Mouse (Mus musculus) limb, embryonic 10.5 days (tissue): ENCODE measurements around the gene Agtrap. TPM values are rescaled to one million over a fixed set of nuclear protein-coding genes. Genes with fewer than 3 reads are reported as not detected.
A peak's percentile ranks its signal among the peaks of the same experiment; 100 is the strongest.

ENCODE experiments used
- DNase-seq: peaks from one replicate; pipeline ENCODE4 v3.0.0-alpha.2; 2017; ENCODE audit warnings: low spot score
- H3K27ac ChIP-seq: fragments of 300-500 bp; sonication (generic); 2 replicates; pipeline ENCODE4 v1.5.1; 2016; ENCODE audit warnings: mild to moderate bottlenecking
- H3K27me3 ChIP-seq: fragments of 300-500 bp; sonication (generic); 2 replicates; pipeline ENCODE4 v1.6.1; 2016; ENCODE audit warnings: low read depth, mild to moderate bottlenecking; ENCODE audit not compliant: poor library complexity, severe bottlenecking
- H3K36me3 ChIP-seq: fragments of 300-500 bp; sonication (generic); 2 replicates; pipeline ENCODE4 v1.6.1; 2016; ENCODE audit warnings: mild to moderate bottlenecking, moderate library complexity
- H3K4me1 ChIP-seq: fragments of 300-500 bp; sonication (generic); 2 replicates; pipeline ENCODE4 v1.6.1; 2016
- H3K4me3 ChIP-seq: fragments of 300-500 bp; sonication (generic); 2 replicates; pipeline ENCODE4 v1.5.1; 2016; ENCODE audit warnings: mild to moderate bottlenecking, moderate library complexity
- H3K9me3 ChIP-seq: fragments of 300-500 bp; sonication (generic); replicated peaks from 2 replicates; pipeline ENCODE4 v1.6.1; 2016; ENCODE audit warnings: mild to moderate bottlenecking
- WGBS: fragments of 180-500 bp; shearing (Covaris S2); methylation state at CpG from one replicate; pipeline ENCODE4 v1.1.7; 2016; 5-methylcytosine and 5-hydroxymethylcytosine counted together
- polyA plus RNA-seq: library from polyadenylated mRNA; unstranded; fragments of >200 nt; fragmentation: Nextera tagmentation; extraction: Ambion mirVana; gene quantifications from 2 replicates; pipeline ENCODE4 v1.2.1, GENCODE M21; 2016

The Agtrap gene
- polyA plus RNA-seq, 1 experiment from 2014 or later = 13.1 TPM

DNA sequence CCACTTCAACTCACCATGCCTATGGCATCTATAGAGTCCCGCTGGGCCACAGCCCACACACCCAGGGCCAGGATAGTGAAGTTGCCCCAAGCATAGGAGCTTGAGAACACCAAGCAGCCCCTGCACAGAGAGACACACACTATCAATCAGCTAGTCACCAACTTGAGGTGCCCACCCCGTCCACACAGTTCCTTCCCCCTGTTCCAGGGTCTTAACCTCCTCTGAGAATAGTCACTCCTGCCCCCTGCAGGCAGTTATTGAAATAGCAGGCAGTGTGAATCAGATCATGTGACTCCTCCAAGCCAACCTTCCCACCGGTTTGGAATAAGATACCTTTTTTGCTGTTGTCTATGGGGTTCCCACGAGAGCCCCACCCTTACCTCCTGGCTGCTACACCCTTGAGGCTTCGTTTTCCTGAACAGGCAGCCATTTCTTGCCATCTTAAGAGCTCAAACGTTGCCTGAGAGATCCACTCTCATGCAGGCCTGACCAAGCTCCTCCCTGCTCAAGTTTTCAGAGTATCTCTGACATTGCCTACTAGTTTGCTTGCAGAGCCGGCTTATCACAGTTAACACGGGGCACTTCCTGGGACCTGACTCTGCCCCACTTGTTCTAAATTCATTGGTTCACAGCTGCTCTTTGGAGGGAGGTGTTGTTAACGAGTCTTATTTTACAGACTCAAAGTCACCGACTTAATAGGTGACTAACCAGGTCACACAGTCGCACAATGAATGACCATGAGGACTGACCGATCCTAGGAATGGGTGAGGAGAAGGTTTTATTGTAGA lies 5.4 kb downstream of the Agtrap start:
- Histone ChIP-seq H3K9me3 (no peaks in the 10 kb centered on the region), H3K4me1 (peaks cover 48% of the 10 kb centered on the region), H3K36me3 (peaks cover 28% of the 10 kb centered on the region), H3K27ac (no peak overlapping the region), H3K4me3 (no peak overlapping the region), H3K27me3 (no peaks in the 10 kb centered on the region)
- peak; percentile 78 for DNase-seq
- 48% methylated on average over 12 of the region's 12 CpGs for WGBS

DNA sequence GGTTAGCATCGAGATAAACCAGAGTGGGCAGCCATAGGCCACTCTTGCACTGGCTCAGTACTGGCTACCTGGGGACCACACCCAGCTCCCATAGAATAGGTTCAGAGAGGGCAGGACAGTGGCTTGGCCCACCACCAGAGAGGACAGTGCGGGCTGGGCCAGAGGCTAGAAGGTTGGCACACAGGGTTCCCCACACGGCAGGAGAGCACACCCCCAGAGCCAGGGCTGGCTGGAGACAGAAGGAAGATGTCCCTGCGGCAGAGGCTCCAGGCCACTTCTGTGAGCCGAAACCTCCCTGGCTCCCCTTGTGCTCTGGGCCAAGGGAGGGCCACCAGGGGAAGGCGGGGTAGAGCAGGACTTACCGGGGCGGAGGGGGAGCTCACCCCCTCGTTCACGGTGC lies 6.6 kb downstream of the Agtrap start:
- 94% methylated on average over 10 of the region's 10 CpGs for WGBS
- Histone ChIP-seq H3K36me3 (peaks cover 28% of the 10 kb centered on the region), H3K27me3 (no peaks in the 10 kb centered on the region)

DNA sequence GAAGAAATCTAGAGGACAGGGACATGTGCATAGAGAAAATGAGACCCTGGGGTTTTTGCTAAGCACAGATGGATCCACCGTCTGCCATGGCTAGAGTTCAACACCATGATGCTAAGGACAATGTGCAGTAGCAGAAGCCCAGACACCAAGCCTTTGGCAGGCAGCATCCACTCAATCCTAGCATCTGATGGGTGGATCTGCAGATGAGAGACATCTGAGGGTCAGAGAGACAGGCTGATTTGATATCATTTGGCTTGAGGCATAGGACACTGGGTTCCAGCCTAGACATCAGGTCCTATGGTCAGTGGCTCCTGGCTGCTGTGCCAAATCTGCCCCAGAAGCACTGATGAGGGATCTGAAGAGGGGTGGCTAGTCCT lies 7.2 kb downstream of the Agtrap start:
- Histone ChIP-seq H3K27me3 (no peaks in the 10 kb centered on the region), H3K4me3 (no peak overlapping the region), H3K36me3 (peaks cover 28% of the 10 kb centered on the region), H3K9me3 (no peaks in the 10 kb centered on the region), H3K4me1 (peaks cover 30% of the 10 kb centered on the region), H3K27ac (no peak overlapping the region)
- 94% methylated on average over 1 of the region's 1 CpGs for WGBS
- DNase-seq = no peak

More for the DNA sequence above, 6.6 kb downstream of the Agtrap start:
- Histone ChIP-seq H3K4me1 (peaks cover 35% of the 10 kb centered on the region), H3K27ac (no peak overlapping the region), H3K9me3 (no peaks in the 10 kb centered on the region), H3K4me3 (no peak overlapping the region)
- no peak for DNase-seq

DNA sequence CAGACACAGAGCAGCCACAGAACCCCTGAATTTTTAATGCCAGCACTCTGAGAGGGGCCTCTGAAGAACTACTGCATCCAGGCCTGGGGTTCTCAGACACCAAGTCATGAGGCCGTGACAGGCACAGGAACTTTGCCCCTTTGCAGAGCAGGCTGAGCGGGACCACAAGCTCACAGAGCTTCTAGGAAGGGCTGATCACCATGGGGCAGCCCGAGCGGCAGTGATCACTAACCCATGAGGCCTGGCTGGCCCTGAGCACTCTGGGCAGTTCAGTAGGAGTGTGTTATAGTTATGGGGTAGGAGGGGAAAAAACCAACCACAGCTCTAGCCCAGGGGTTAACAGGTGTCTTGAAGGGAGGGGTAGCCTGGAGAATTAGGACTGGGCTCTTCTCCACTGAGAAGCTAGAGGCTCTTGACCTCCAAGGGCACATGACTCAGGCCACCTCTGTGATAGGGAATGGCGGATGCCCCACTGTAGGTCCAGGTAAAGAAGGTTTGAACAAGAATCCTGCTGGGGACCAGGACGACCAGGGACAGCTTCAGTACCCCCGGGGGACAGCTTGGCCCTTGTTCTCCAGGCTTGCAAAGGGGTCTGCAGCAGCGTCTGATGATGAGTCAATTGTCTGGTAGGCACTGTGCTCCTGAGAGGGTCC lies 7.8 kb downstream of the Agtrap start:
- H3K4me1 ChIP-seq = peaks cover 29% of the 10 kb centered on the region

DNA sequence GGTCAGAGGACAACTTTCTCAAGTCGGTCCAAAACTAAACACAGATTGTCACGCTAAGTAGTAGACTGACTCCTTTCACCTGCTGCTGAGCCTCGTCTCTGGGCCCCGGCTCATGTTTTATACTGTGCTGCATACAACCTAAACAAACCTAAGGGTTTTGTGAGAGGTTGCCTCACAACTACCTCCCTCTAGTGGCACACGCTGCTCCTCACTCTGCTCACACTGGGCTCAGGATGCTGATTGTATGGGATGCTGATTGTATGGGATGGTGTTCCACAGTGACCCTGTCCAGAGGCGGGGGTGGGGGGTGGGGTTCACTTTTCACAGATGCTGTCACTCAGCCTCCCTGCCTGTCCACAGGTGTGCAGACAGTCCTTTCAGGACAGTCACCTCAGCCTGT lies 8.6 kb downstream of the Agtrap start:
- no peak overlapping the region for H3K27ac ChIP-seq
- no peak for DNase-seq
- peaks cover 28% of the 10 kb centered on the region for H3K4me1 ChIP-seq
- no peak overlapping the region for H3K4me3 ChIP-seq
- no peaks in the 10 kb centered on the region for H3K9me3 ChIP-seq
- H3K27me3 ChIP-seq = no peaks in the 10 kb centered on the region
- peaks cover 28% of the 10 kb centered on the region for H3K36me3 ChIP-seq
- WGBS = 72% methylated on average over 6 of the region's 6 CpGs

More for the DNA sequence above, 7.8 kb downstream of the Agtrap start:
- H3K4me3 ChIP-seq = no peak overlapping the region
- H3K36me3 ChIP-seq = peaks cover 28% of the 10 kb centered on the region
- no peaks in the 10 kb centered on the region for H3K9me3 ChIP-seq
- no peak for DNase-seq
- 90% methylated on average over 8 of the region's 8 CpGs for WGBS
- H3K27me3 ChIP-seq = no peaks in the 10 kb centered on the region
- H3K27ac ChIP-seq = no peak overlapping the region

DNA sequence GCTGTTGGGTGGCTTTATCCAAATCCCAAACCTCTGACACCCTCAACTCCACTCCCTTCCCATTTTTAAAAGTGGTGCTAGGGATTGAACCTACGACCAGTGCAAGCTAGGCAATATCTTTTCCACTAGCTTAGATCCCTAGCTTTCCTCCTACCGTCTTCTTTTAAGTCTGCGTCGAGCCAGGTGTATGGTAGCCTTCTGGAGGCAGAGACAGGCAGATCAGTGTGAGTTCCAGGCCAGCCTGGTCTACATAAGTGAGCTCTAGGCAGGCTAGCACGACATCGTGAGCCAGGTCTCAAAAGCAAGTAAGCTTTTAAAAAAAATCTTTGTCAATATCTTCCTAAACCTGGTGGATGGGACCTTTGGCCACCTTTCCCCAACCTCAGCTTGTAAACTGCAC lies 11.9 kb downstream of the Agtrap start:
- H3K4me3 ChIP-seq = no peak overlapping the region
- H3K27ac ChIP-seq = 0 out of 2 replicates have a peak overlapping the region, but pooled peaks have one; percentile 61
- peaks cover 18% of the 10 kb centered on the region for H3K4me1 ChIP-seq
- H3K9me3 ChIP-seq = no peaks in the 10 kb centered on the region
- DNase-seq = no peak
- 92% methylated on average over 6 of the region's 6 CpGs for WGBS
- H3K27me3 ChIP-seq = no peaks in the 10 kb centered on the region
- peaks cover 14% of the 10 kb centered on the region for H3K36me3 ChIP-seq

DNA sequence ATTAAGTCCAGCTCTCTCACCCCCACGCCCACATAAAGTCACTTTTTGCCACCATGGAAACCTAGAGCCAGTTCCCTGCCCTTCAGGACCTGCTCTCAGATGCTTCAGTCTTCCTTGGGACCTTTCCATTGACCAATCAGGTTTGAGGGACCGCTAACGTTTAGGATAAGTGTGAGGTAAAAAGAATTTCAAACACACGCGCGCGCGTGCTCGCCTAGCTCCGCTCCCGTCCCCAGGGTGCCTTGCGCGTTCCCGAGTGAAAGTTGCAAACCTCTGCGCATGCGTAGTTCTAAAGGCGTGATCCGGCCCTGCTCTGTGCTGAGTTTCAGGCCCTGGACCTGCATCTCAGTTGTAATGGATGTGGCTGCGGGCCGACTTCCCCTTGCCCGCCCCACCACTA lies 12.6 kb downstream of the Agtrap start:
- 39% methylated on average over 21 of the region's 21 CpGs for WGBS
- H3K9me3 ChIP-seq = no peaks in the 10 kb centered on the region
- peaks cover 18% of the 10 kb centered on the region for H3K4me1 ChIP-seq
- peak overlapping the region; percentile 43 for H3K4me3 ChIP-seq
- H3K27me3 ChIP-seq = no peaks in the 10 kb centered on the region
- peaks cover 8% of the 10 kb centered on the region for H3K36me3 ChIP-seq
- peak; percentile 72 for DNase-seq
- peak overlapping the region; percentile 61 for H3K27ac ChIP-seq

DNA sequence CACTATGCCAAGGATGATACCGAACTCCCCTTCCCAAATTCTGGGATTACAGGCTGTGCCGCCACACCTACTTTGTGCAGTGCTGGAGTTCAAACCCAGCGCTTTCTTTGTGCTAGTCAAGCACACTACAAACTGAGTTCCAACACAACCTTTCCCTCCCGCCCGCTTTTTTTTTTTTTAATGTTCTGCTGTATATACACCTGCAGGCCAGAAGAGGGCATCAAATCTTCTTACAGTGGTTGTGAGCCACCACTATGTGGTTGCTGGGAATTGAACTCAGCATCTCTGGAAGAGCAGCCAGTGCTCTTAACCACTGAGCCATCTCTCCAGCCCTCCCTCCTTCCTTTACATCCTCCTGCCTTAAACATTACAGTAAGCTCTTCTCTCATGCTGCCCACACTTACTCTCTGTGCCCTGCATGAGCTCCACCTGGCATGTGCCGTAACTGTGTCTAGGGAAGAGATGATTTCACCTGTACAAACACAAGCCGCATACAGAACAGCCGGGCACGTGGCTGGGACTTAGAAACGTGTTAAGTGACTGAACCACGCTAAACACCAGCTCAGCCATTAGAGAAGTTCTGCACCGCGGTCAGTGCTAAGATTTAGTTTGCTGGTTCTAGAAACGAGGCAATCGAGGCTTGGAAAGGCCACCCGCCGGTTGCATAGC lies 13.2 kb downstream of the Agtrap start:
- peak overlapping the region; percentile 43 for H3K4me3 ChIP-seq

DNA sequence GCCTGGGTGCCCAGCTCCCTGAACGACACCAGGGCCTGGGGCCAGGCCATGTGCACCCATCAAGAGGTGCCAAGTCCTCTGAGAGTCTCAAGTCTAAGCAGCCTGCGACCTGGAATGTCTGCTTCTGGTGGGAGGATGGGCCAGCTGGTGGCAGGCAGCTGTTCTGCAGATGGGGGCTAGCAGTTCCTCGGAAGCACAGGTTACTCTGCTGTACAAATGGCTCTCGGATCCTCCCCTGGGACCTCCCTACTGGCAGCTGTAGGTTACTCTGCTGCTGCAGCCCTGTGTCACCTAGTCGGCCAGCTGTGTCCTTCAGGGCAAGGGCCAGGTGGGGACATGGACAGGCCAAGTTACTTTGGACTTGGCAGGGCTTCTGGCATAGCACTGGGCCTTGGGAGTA lies 16.3 kb downstream of the Agtrap start:
- no peak for DNase-seq

More for the DNA sequence above, 13.2 kb downstream of the Agtrap start:
- peaks cover 18% of the 10 kb centered on the region for H3K4me1 ChIP-seq
- H3K9me3 ChIP-seq = no peaks in the 10 kb centered on the region
- 61% methylated on average over 17 of the region's 17 CpGs for WGBS
- peak overlapping the region; percentile 61 for H3K27ac ChIP-seq
- no peak for DNase-seq
- peaks cover 2% of the 10 kb centered on the region for H3K36me3 ChIP-seq
- H3K27me3 ChIP-seq = no peaks in the 10 kb centered on the region

DNA sequence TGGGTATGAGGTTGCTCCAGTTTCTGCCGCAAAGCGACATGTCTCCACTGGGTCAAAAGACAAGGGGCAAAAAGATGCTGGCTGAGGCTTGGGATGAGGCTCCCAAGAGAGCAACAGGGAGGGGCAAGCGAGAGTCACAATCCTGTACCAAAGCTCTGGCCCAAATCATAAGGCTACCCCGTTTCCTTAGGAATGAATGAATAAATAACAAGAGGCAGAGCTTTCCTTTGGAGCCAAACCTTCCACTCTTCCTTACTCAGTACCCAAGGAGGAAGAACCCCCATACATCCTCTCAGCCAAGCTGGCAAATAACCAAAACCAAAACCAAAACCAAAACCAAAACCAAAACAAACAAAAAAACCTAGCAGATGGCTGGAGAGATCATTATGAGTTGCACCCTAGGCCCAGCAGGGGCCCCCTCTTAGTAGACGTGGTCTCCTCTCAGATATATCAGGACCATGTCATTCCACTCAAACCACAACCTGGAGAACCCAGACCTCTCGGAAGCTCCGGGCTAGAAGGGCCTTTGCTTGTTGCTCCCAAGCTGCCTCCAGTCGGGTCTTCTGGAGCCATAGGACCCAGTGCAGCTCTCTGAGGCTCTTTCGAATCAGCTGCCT lies 18.1 kb downstream of the Agtrap start:
- no peaks in the 10 kb centered on the region for H3K36me3 ChIP-seq
- WGBS = 90% methylated on average over 9 of the region's 9 CpGs

More for the DNA sequence above, 16.3 kb downstream of the Agtrap start:
- H3K27ac ChIP-seq = no peak overlapping the region
- H3K4me3 ChIP-seq = no peak overlapping the region
- WGBS = 57% methylated on average over 5 of the region's 5 CpGs
- H3K9me3 ChIP-seq = no peaks in the 10 kb centered on the region
- H3K4me1 ChIP-seq = peaks cover 23% of the 10 kb centered on the region
- H3K27me3 ChIP-seq = no peaks in the 10 kb centered on the region
- H3K36me3 ChIP-seq = no peaks in the 10 kb centered on the region

DNA sequence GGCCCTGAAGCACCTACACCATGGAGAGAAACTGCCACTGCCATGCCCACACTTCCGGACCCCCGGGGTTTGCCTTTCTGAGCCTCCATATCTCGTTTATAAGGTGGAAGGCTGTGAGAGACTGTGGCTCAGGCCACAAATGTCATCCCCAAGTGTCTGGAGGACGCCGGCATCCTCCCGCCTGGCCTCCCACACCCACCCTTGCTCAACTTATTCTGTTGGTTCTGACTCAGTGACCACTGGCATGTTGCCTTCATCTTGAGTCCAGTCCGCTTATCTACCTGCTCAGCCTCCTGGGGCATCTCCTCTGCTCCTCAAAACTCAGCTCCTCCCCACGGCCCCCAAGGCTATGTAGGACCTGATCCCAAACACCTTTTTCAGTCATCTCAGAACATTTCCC lies 20.5 kb downstream of the Agtrap start:
- 90% methylated on average over 8 of the region's 8 CpGs for WGBS
- Histone ChIP-seq H3K9me3 (no peaks in the 10 kb centered on the region), H3K27me3 (no peaks in the 10 kb centered on the region), H3K36me3 (no peaks in the 10 kb centered on the region), H3K27ac (no peak overlapping the region), H3K4me1 (peaks cover 22% of the 10 kb centered on the region), H3K4me3 (no peak overlapping the region)
- no peak for DNase-seq

More for the DNA sequence above, 18.1 kb downstream of the Agtrap start:
- H3K27me3 ChIP-seq = no peaks in the 10 kb centered on the region
- H3K9me3 ChIP-seq = no peaks in the 10 kb centered on the region
- H3K4me1 ChIP-seq = peaks cover 23% of the 10 kb centered on the region
- no peak for DNase-seq
- H3K4me3 ChIP-seq = no peak overlapping the region
- H3K27ac ChIP-seq = no peak overlapping the region

DNA sequence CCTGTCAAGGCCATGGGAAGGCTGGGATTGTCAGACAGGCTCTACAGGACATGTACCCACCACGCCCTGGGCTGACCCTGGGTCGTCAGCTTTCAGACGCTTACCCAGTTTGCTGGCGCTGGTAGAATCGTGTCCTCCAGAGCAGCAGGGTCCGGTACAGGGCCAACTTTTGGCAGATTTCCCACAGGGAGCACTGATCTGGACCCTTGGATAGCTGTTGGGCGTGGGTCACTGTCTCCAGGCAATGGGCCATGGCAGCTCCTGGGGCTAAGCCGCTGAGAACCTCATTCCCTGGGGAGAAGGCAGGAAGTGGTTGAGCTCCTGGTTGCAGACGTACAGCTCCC lies 21.5 kb downstream of the Agtrap start:
- Histone ChIP-seq H3K27ac (no peak overlapping the region), H3K27me3 (no peaks in the 10 kb centered on the region), H3K36me3 (no peaks in the 10 kb centered on the region), H3K9me3 (no peaks in the 10 kb centered on the region), H3K4me3 (no peak overlapping the region), H3K4me1 (peaks cover 16% of the 10 kb centered on the region)
- no peak for DNase-seq
- 80% methylated on average over 9 of the region's 9 CpGs for WGBS
